Mouse (Mus musculus) liver, embryonic 12.5 days (tissue): ENCODE data around the gene Bloc1s3. TPM values are rescaled to one million over a fixed set of nuclear protein-coding genes. Genes with fewer than 3 reads are reported as not detected.

Experiments
- ATAC-seq: fragments of 200-750 bp; cut with Nextera tagmentation; 2 replicates; pipeline ENCODE4 v1.8.0; 2017; ENCODE audit warnings: moderate number of reproducible peaks, mild to moderate bottlenecking, moderate library complexity
- H3K27ac ChIP-seq: fragments of 300-500 bp; sonication (generic); 2 replicates; pipeline ENCODE4 v1.5.1; 2016; ENCODE audit warnings: mild to moderate bottlenecking
- H3K27me3 ChIP-seq: fragments of 300-500 bp; sonication (generic); replicated peaks from 2 replicates; pipeline ENCODE4 v1.6.1; 2016; ENCODE audit warnings: mild to moderate bottlenecking, moderate library complexity
- H3K36me3 ChIP-seq: fragments of 300-500 bp; sonication (generic); 2 replicates; pipeline ENCODE4 v1.6.1; 2016; ENCODE audit warnings: mild to moderate bottlenecking, moderate library complexity
- H3K4me1 ChIP-seq: fragments of 300-500 bp; sonication (generic); 2 replicates; pipeline ENCODE4 v1.6.1; 2016
- H3K4me2 ChIP-seq: fragments of 300-500 bp; sonication (generic); 2 replicates; pipeline ENCODE4 v1.6.1; 2016; ENCODE audit warnings: mild to moderate bottlenecking, moderate library complexity
- H3K4me3 ChIP-seq: fragments of 300-500 bp; sonication (generic); 2 replicates; pipeline ENCODE4 v1.5.1; 2016; ENCODE audit warnings: mild to moderate bottlenecking, moderate library complexity
- H3K9ac ChIP-seq: fragments of 300-500 bp; sonication (generic); 2 replicates; pipeline ENCODE4 v1.6.1; 2016; ENCODE audit warnings: mild to moderate bottlenecking, moderate library complexity
- H3K9me3 ChIP-seq: fragments of 300-500 bp; sonication (generic); replicated peaks from 2 replicates; pipeline ENCODE4 v1.6.1; 2016; ENCODE audit warnings: mild to moderate bottlenecking, moderate library complexity
- WGBS: fragments of 180-500 bp; shearing (Covaris S2); methylation state at CpG from one replicate; pipeline ENCODE4 v1.1.7; 2016; ENCODE audit not compliant: insufficient replicate concordance; 5-methylcytosine and 5-hydroxymethylcytosine counted together
- polyA plus RNA-seq: library from polyadenylated mRNA; unstranded; fragments of >200 nt; fragmentation: Nextera tagmentation; extraction: Ambion mirVana; gene quantifications from 2 replicates; pipeline ENCODE4 v1.2.1, GENCODE M21; 2016

Gene Bloc1s3
- polyA plus RNA-seq, 1 experiment from 2014 or later = 2.1 TPM

- Histone ChIP-seq H3K9me3 (no peaks in the 10 kb centered on the region), H3K4me1 (peaks cover 73% of the 10 kb centered on the region), H3K9ac (peak within 1 kb of the TSS; percentile 87), H3K36me3 (peaks cover 7% of the 10 kb centered on the region; the same call in 1 of the 2 replicates), H3K4me2 (peak within 1 kb of the TSS; percentile 97), H3K27ac (peak within 1 kb of the TSS; percentile 76), H3K27me3 (no peaks in the 10 kb centered on the region; the same call in 1 of the 2 replicates), H3K4me3 (peak within 1 kb of the TSS; percentile 92)
- WGBS = under 1% methylated on average over 25 of the region's 42 CpGs
- peak; percentile 84 for ATAC-seq
These were observed 49.5 kb downstream of the Bloc1s3 start, which contains the start of gene Mark4 for GRCm38 (mm10) chr7:19458591-19459111. Gene Mark4, minus strand, starts transcription at chr7:19458821.

DNA sequence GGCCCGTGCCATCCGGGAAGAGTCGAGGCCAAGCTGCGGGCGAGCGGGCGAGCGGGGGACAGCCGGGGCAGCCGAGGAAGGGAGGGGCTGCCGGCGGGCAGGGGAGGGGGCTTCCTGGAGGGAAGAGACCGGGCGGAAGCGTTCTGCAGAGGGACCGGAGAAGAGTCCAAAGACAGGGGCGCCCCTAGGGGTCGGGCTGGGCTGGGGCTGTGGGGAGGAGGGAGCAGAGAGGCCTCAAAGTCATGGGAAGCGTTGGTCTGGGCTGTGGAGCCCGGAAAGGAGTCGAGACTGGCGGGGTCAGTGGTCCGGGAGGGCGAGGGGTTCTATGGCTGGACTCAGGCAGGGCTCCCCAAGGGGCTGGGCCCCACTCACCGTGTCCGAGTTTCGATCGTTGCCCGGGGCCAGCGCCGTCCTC lies 50.1 kb downstream of the Bloc1s3 start:
- Histone ChIP-seq H3K4me1 (peaks cover 68% of the 10 kb centered on the region), H3K27me3 (no peaks in the 10 kb centered on the region; the same call in 1 of the 2 replicates), H3K4me3 (peak overlapping the region; percentile 92), H3K9ac (peak overlapping the region; percentile 87), H3K4me2 (peak overlapping the region; percentile 97), H3K9me3 (no peaks in the 10 kb centered on the region), H3K27ac (peak overlapping the region; percentile 76), H3K36me3 (peaks cover 7% of the 10 kb centered on the region; the same call in 1 of the 2 replicates)
- peak; percentile 38 for ATAC-seq
- under 1% methylated on average over 23 of the region's 31 CpGs for WGBS

DNA sequence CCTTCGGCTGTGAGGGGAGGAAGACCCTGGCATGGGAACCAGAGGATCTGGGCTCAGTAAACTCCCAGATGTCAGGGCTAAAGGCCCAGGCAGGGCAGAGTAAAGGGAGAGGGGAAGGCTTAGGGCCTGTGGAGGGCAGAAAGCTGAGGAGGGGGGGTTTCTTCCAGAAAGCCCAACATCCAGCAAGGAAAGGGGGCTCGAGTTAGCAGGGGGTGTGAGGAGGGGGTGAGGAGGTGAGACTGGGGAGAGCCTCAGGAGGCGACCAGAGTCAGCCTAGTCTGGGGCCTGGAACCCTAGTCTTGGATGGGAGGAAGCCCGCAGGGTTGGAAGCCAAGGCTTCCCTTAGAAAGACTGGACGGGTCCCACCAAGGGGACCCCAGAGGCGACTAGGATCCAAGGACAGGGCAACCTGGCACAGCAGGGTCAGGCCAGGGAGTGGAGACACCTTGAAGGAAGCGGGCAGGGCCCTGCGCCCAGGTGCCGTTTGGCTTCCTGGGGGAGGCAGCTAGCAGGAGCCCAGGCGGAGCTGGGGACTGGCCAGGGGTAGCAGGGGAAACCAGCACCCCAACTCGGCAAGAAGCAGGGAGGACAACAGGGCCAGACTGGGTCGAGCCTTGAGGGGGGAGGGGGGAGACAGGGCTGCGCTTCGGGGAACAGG lies 50.6 kb downstream of the Bloc1s3 start:
- ATAC-seq = peak; percentile 10
- peak overlapping the region; percentile 92 for H3K4me3 ChIP-seq
- H3K36me3 ChIP-seq = peaks cover 7% of the 10 kb centered on the region; the same call in 1 of the 2 replicates
- H3K27ac ChIP-seq = peak overlapping the region; percentile 76
- peak overlapping the region; percentile 97 for H3K4me2 ChIP-seq
- no peaks in the 10 kb centered on the region for H3K27me3 ChIP-seq
- no peaks in the 10 kb centered on the region for H3K9me3 ChIP-seq
- peak overlapping the region; percentile 87 for H3K9ac ChIP-seq
- 9% methylated on average over 14 of the region's 14 CpGs for WGBS
- peaks cover 62% of the 10 kb centered on the region for H3K4me1 ChIP-seq

GRCm38 (mm10) chr7:19456628-19457027 lies 51.5 kb downstream of the Bloc1s3 start:
- Histone ChIP-seq H3K9ac (no peak overlapping the region), H3K27me3 (no peaks in the 10 kb centered on the region), H3K4me1 (peaks cover 53% of the 10 kb centered on the region), H3K27ac (no peak overlapping the region), H3K9me3 (no peaks in the 10 kb centered on the region), H3K36me3 (peaks cover 9% of the 10 kb centered on the region), H3K4me2 (peak overlapping the region; percentile 97), H3K4me3 (no peak overlapping the region)
- WGBS = 83% methylated on average over 7 of the region's 7 CpGs
- ATAC-seq = no peak

- Histone ChIP-seq H3K36me3 (peaks cover 16% of the 10 kb centered on the region), H3K4me2 (no peak overlapping the region), H3K4me1 (peaks cover 51% of the 10 kb centered on the region), H3K9me3 (no peaks in the 10 kb centered on the region), H3K27ac (no peak overlapping the region), H3K27me3 (no peaks in the 10 kb centered on the region), H3K4me3 (no peak overlapping the region), H3K9ac (no peak overlapping the region)
- no peak for ATAC-seq
- 73% methylated on average over 11 of the region's 11 CpGs for WGBS
These were observed 52.2 kb downstream of the Bloc1s3 start for GRCm38 (mm10) chr7:19455819-19456495.

GRCm38 (mm10) chr7:19455186-19455585 lies 53.0 kb downstream of the Bloc1s3 start:
- 68% methylated on average over 4 of the region's 4 CpGs for WGBS
- no peak overlapping the region for H3K4me2 ChIP-seq
- H3K9me3 ChIP-seq = no peaks in the 10 kb centered on the region
- H3K36me3 ChIP-seq = peaks cover 24% of the 10 kb centered on the region
- peaks cover 44% of the 10 kb centered on the region for H3K4me1 ChIP-seq
- H3K27ac ChIP-seq = no peak overlapping the region
- H3K9ac ChIP-seq = no peak overlapping the region
- ATAC-seq = no peak
- no peaks in the 10 kb centered on the region for H3K27me3 ChIP-seq
- H3K4me3 ChIP-seq = no peak overlapping the region

Other genes starting within 250 kb of the Bloc1s3 start
- 61.1 and 61.5 TPM in 2 replicates for gene Vasp, start 236.6 kb downstream of the Bloc1s3 start, polyA plus RNA-seq
- gene Ppm1n, start 228.3 kb downstream of the Bloc1s3 start, polyA plus RNA-seq = not detected in 2 replicates
- 5.1 and 5.6 TPM in 2 replicates for gene Rtn2, start 225.7 kb downstream of the Bloc1s3 start, polyA plus RNA-seq
- 0.04 and 0.05 TPM in 2 replicates for gene Fosb, start 198.3 kb downstream of the Bloc1s3 start, polyA plus RNA-seq
- 25.8 and 31.5 TPM in 2 replicates for gene Ercc1, start 163.6 kb downstream of the Bloc1s3 start, polyA plus RNA-seq
- gene Cd3eap, start 148.9 kb downstream of the Bloc1s3 start, polyA plus RNA-seq = 19.5 and 19.9 TPM in 2 replicates
- gene Ppp1r13l, start 148.6 kb downstream of the Bloc1s3 start, polyA plus RNA-seq = 1.7 and 1.9 TPM in 2 replicates
- 9.9 and 10.9 TPM in 2 replicates for gene Ercc2, start 126.4 kb downstream of the Bloc1s3 start, polyA plus RNA-seq
- 0.58 and 1.2 TPM in 2 replicates for gene Klc3, start 104.3 kb downstream of the Bloc1s3 start, polyA plus RNA-seq
- 0.15 and 0.20 TPM in 2 replicates for gene Ckm, start 103.6 kb downstream of the Bloc1s3 start, polyA plus RNA-seq
- 3.8 and 4.2 TPM in 2 replicates for gene Mark4, start 49.5 kb downstream of the Bloc1s3 start, polyA plus RNA-seq
- gene Exoc3l2, start 45.0 kb downstream of the Bloc1s3 start, polyA plus RNA-seq = 3.6 and 3.9 TPM in 2 replicates
- 68.4 and 68.6 TPM in 2 replicates for gene Trappc6a, start within 50 bp of the Bloc1s3 start, polyA plus RNA-seq
- gene Nkpd1, start 9.5 kb upstream of the Bloc1s3 start, polyA plus RNA-seq = not detected in 2 replicates
- gene Ppp1r37, start 54.7 kb upstream of the Bloc1s3 start, polyA plus RNA-seq = 19.1 and 20.2 TPM in 2 replicates
- 1.5 TPM in 2 replicates for gene Zfp296, start 68.9 kb upstream of the Bloc1s3 start, polyA plus RNA-seq
- 101 TPM in 2 replicates for gene Gemin7, start 69.2 kb upstream of the Bloc1s3 start, polyA plus RNA-seq
- gene Clasrp, start 96.1 kb upstream of the Bloc1s3 start, polyA plus RNA-seq = 23.9 and 24.2 TPM in 2 replicates
- gene Relb, start 121.1 kb upstream of the Bloc1s3 start, polyA plus RNA-seq = 1.9 and 2.6 TPM in 2 replicates
- 75.1 and 75.2 TPM in 2 replicates for gene Clptm1, start 156.7 kb upstream of the Bloc1s3 start, polyA plus RNA-seq
- gene Apoc2, start 169.6 kb upstream of the Bloc1s3 start, polyA plus RNA-seq = 389 and 406 TPM in 2 replicates
- 2.7 and 4.9 TPM in 2 replicates for gene Gm44805, start 173.1 kb upstream of the Bloc1s3 start, polyA plus RNA-seq
- 15.4 and 18.1 TPM in 2 replicates for gene Apoc4, start 173.1 kb upstream of the Bloc1s3 start, polyA plus RNA-seq
- gene Apoc1, start 184.3 kb upstream of the Bloc1s3 start, polyA plus RNA-seq = 190 and 197 TPM in 2 replicates
- 1,254 and 1,289 TPM in 2 replicates for gene Apoe, start 190.8 kb upstream of the Bloc1s3 start, polyA plus RNA-seq
- 188 and 207 TPM in 2 replicates for gene Tomm40, start 207.1 kb upstream of the Bloc1s3 start, polyA plus RNA-seq
- gene Nectin2, start 242.1 kb upstream of the Bloc1s3 start, polyA plus RNA-seq = 31.9 and 34.4 TPM in 2 replicates